Mouse (Mus musculus) skeletal muscle tissue, postnatal 0 days (tissue): ENCODE measurements around the gene Tspan14. TPM values are rescaled to one million over a fixed set of nuclear protein-coding genes. Genes with fewer than 3 reads are reported as not detected.

Experiments used
- polyA plus RNA-seq: library from polyadenylated mRNA; unstranded; fragments of >200 nt; fragmentation: Nextera tagmentation; extraction: Ambion mirVana; gene quantifications from 2 replicates; pipeline ENCODE4 v1.2.1, GENCODE M21; 2015

The Tspan14 gene
- polyA plus RNA-seq, result 20.7 and 25.4 TPM in 2 replicates

GRCm38 (mm10) chr14:40966392-40966861 is at the start of gene Tspan14:
Gene Tspan14 (minus strand): TSS chr14:40966807.

GRCm38 (mm10) chr14:41013630-41014613 is 47.3 kb upstream of the Tspan14 start, which contains the start of gene Fam213a:
Gene Fam213a (minus strand): TSS chr14:41013788.

DNA sequence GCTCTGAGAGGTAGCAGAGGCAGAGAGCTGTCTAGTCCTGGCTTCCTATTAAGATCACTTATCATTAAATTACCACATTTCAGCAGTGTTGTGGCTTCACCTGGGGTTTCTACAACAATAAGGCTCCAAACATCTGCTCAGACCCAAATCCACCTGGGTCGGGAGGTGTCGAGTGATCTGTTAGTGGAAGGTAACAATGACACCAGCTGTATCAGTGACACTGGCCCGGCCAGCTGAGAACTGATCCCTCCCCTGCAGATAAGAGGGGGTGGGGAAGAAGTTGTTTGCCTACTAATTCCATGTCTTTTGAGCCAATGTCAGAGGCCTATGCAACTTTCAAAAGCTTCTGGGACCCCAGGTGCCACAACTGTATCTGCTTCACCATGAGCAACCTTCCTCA is 73.4 kb downstream of the Tspan14 start, which contains the start of gene Sh2d4b:
Sh2d4b (minus strand) TSS at position 71 of the 400 bp plus-strand sequence.

Other genes starting within 250 kb of the Tspan14 start
- gene Sh2d4b, start 73.5 kb downstream of the Tspan14 start, polyA plus RNA-seq, result 0.37 and 0.40 TPM in 2 replicates
- 14.4 and 53.2 TPM in 2 replicates for gene Fam213a, start 47.0 kb upstream of the Tspan14 start, polyA plus RNA-seq
- gene Dydc2, start 102.4 kb upstream of the Tspan14 start, polyA plus RNA-seq, result not detected in 2 replicates
- gene Dydc1, start 106.1 kb upstream of the Tspan14 start, polyA plus RNA-seq, result not detected in 2 replicates
- 0.32 and 0.55 TPM in 2 replicates for gene Mat1a, start 138.2 kb upstream of the Tspan14 start, polyA plus RNA-seq
- gene Sftpa1, start 165.0 kb upstream of the Tspan14 start, polyA plus RNA-seq, result 0.17 and 0.30 TPM in 2 replicates
- gene Mbl1, start 184.7 kb upstream of the Tspan14 start, polyA plus RNA-seq, result not detected in 2 replicates
- 0.33 TPM in 1 of 2 replicates, not detected in the other for gene Sftpd, start 218.3 kb upstream of the Tspan14 start, polyA plus RNA-seq